In genomic region chr1:128330313-128330712, GRCm38 (mm10) we compare ENCODE assay signal across 14 mouse cellular contexts. TPM values are rescaled to one million over a fixed set of nuclear protein-coding genes. Genes with fewer than 3 reads are reported as not detected.
"Had no signal": no experiment of that assay in that cellular context is flagged by ENCODE, and none has a peak within 500 bp of the region (broad histone marks: within the 10 kb centered on the region; RNA-seq: fewer than 3 reads in every experiment).

No protein-coding gene starts in this region.

- H3K9ac ChIP-seq: liver, embryonic 15.5 days; lung, embryonic 14.5 days; neural tube, embryonic 12.5 days had no signal

- H3K4me2 ChIP-seq: liver, embryonic 15.5 days; lung, embryonic 14.5 days; neural tube, embryonic 12.5 days had no signal

- H3K27ac ChIP-seq: hindbrain, postnatal 0 days; limb, embryonic 10.5 days; liver, embryonic 15.5 days; macrophage; midbrain, embryonic 10.5 days; neural tube, embryonic 12.5 days had no signal

- DNase-seq: kidney, adult 8-10 months; kidney, postnatal 25 days; lung, embryonic 14.5 days; lung, postnatal 10 days; midbrain, embryonic 14.5 days; right cerebral cortex, postnatal 14 days; thymus, postnatal 36 days had no signal

- H3K27me3 ChIP-seq: liver, embryonic 15.5 days; neural tube, embryonic 12.5 days had no signal

- H3K4me3 ChIP-seq: limb, embryonic 10.5 days; liver, embryonic 15.5 days; midbrain, embryonic 10.5 days; neural tube, embryonic 12.5 days had no signal

- H3K4me1 ChIP-seq: limb, embryonic 10.5 days; midbrain, embryonic 10.5 days; neural tube, embryonic 12.5 days had no signal

- H3K9me3 ChIP-seq: limb, embryonic 10.5 days; liver, embryonic 15.5 days; midbrain, embryonic 10.5 days; neural tube, embryonic 12.5 days had no signal

- ATAC-seq: hindbrain, postnatal 0 days had no signal

RNA-seq across cellular contexts. Expression of gene Lct, which starts 2.2 kb away (rescaled TPM):
- total RNA-seq: monocyte, adult 5-6 weeks had no signal
- polyA plus RNA-seq: macrophage had no signal
